Mouse (Mus musculus): ENCODE data around the gene Tirap. TPM values are rescaled to one million over a fixed set of nuclear protein-coding genes. Genes with fewer than 3 reads are reported as not detected.

Gene Tirap
- polyA plus RNA-seq, 1 experiment: 2.6 TPM

- H3K4me1 ChIP-seq (ENCODE audit: control insufficient read depth, insufficient read depth, low read length): peaks cover 5% of the 10 kb centered on the region
- H3K36me3 ChIP-seq (ENCODE audit: control insufficient read depth, insufficient read depth, low read length): peaks cover 4% of the 10 kb centered on the region
- TF ChIP-seq POLR2A (IDR thresholded peaks at IDR 0.05; ENCODE audit: control insufficient read depth, low read depth, low read length) (no peak), CTCF (IDR thresholded peaks at IDR 0.05; ENCODE audit: control insufficient read depth, insufficient read depth, insufficient replicate concordance, low read depth, low read length) (no peak)
Measured at GRCm38 (mm10) chr9:35203536-35203935, 3.4 kb upstream of the Tirap start.

GRCm38 (mm10) chr9:35200529-35201060 lies 504 bp upstream of the Tirap start:
- TF ChIP-seq CTCF (IDR thresholded peaks at IDR 0.05; ENCODE audit: control insufficient read depth, insufficient read depth, insufficient replicate concordance, low read depth, low read length) (no peak), POLR2A (IDR thresholded peaks at IDR 0.05; ENCODE audit: control insufficient read depth, low read depth, low read length) (no peak)
- peak overlapping the region; percentile 80; the same call in 1 of the 2 replicates for H3K4me3 ChIP-seq (ENCODE audit: control insufficient read depth, low read depth, low read length)
- H3K36me3 ChIP-seq (ENCODE audit: control insufficient read depth, insufficient read depth, low read length): peaks cover 3% of the 10 kb centered on the region
- H3K4me1 ChIP-seq (ENCODE audit: control insufficient read depth, insufficient read depth, low read length): peaks cover 5% of the 10 kb centered on the region
- no peaks in the 10 kb centered on the region for H3K27me3 ChIP-seq (ENCODE audit: control insufficient read depth, insufficient read depth, low read length)
- H3K27ac ChIP-seq (ENCODE audit: control insufficient read depth, insufficient read depth, low read depth, low read length): no peak overlapping the region

More at GRCm38 (mm10) chr9:35203536-35203935, 3.4 kb upstream of the Tirap start:
- Histone ChIP-seq H3K4me3 (ENCODE audit: control insufficient read depth, low read depth, low read length) (no peak overlapping the region), H3K27me3 (ENCODE audit: control insufficient read depth, insufficient read depth, low read length) (no peaks in the 10 kb centered on the region), H3K27ac (ENCODE audit: control insufficient read depth, insufficient read depth, low read depth, low read length) (no peak overlapping the region)

- H3K4me3 ChIP-seq (ENCODE audit: control insufficient read depth, low read depth, low read length): peak overlapping the region; percentile 80
- no peaks in the 10 kb centered on the region for H3K36me3 ChIP-seq (ENCODE audit: control insufficient read depth, insufficient read depth, low read length)
- H3K27ac ChIP-seq (ENCODE audit: control insufficient read depth, insufficient read depth, low read depth, low read length): no peak overlapping the region
- H3K4me1 ChIP-seq (ENCODE audit: control insufficient read depth, insufficient read depth, low read length): peaks cover 5% of the 10 kb centered on the region
- no peak for TF ChIP-seq CTCF (IDR thresholded peaks at IDR 0.05; ENCODE audit: control insufficient read depth, insufficient read depth, insufficient replicate concordance, low read depth, low read length)
- TF ChIP-seq POLR2A (IDR thresholded peaks at IDR 0.05; ENCODE audit: control insufficient read depth, low read depth, low read length): no peak
- no peaks in the 10 kb centered on the region for H3K27me3 ChIP-seq (ENCODE audit: control insufficient read depth, insufficient read depth, low read length)
Measured at GRCm38 (mm10) chr9:35198945-35199771, 933 bp downstream of the Tirap start.

- no peaks in the 10 kb centered on the region for H3K27me3 ChIP-seq (ENCODE audit: control insufficient read depth, insufficient read depth, low read length)
- no peaks in the 10 kb centered on the region for H3K36me3 ChIP-seq (ENCODE audit: control insufficient read depth, insufficient read depth, low read length)
- no peak for TF ChIP-seq POLR2A (IDR thresholded peaks at IDR 0.05; ENCODE audit: control insufficient read depth, low read depth, low read length)
- TF ChIP-seq CTCF (IDR thresholded peaks at IDR 0.05; ENCODE audit: control insufficient read depth, insufficient read depth, insufficient replicate concordance, low read depth, low read length): no peak
- peaks cover 5% of the 10 kb centered on the region for H3K4me1 ChIP-seq (ENCODE audit: control insufficient read depth, insufficient read depth, low read length)
- H3K27ac ChIP-seq (ENCODE audit: control insufficient read depth, insufficient read depth, low read depth, low read length): no peak overlapping the region
- H3K4me3 ChIP-seq (ENCODE audit: control insufficient read depth, low read depth, low read length): no peak overlapping the region
Measured at GRCm38 (mm10) chr9:35198351-35198750, 1.7 kb downstream of the Tirap start.

GRCm38 (mm10) chr9:35197625-35198024 lies 2.5 kb downstream of the Tirap start:
- TF ChIP-seq CTCF (IDR thresholded peaks at IDR 0.05; ENCODE audit: control insufficient read depth, insufficient read depth, insufficient replicate concordance, low read depth, low read length) (no peak), POLR2A (IDR thresholded peaks at IDR 0.05; ENCODE audit: control insufficient read depth, low read depth, low read length) (no peak)
- H3K4me1 ChIP-seq (ENCODE audit: control insufficient read depth, insufficient read depth, low read length): peaks cover 5% of the 10 kb centered on the region
- no peaks in the 10 kb centered on the region for H3K36me3 ChIP-seq (ENCODE audit: control insufficient read depth, insufficient read depth, low read length)
- H3K27me3 ChIP-seq (ENCODE audit: control insufficient read depth, insufficient read depth, low read length): no peaks in the 10 kb centered on the region
- no peak overlapping the region for H3K4me3 ChIP-seq (ENCODE audit: control insufficient read depth, low read depth, low read length)
- no peak overlapping the region for H3K27ac ChIP-seq (ENCODE audit: control insufficient read depth, insufficient read depth, low read depth, low read length)

GRCm38 (mm10) chr9:35194048-35194447 lies 6.0 kb downstream of the Tirap start:
- Histone ChIP-seq H3K27me3 (ENCODE audit: control insufficient read depth, insufficient read depth, low read length) (no peaks in the 10 kb centered on the region), H3K4me1 (ENCODE audit: control insufficient read depth, insufficient read depth, low read length) (no peaks in the 10 kb centered on the region), H3K27ac (ENCODE audit: control insufficient read depth, insufficient read depth, low read depth, low read length) (no peak overlapping the region), H3K4me3 (ENCODE audit: control insufficient read depth, low read depth, low read length) (no peak overlapping the region), H3K36me3 (ENCODE audit: control insufficient read depth, insufficient read depth, low read length) (no peaks in the 10 kb centered on the region)
- TF ChIP-seq POLR2A (IDR thresholded peaks at IDR 0.05; ENCODE audit: control insufficient read depth, low read depth, low read length): no peak
- no peak for TF ChIP-seq CTCF (IDR thresholded peaks at IDR 0.05; ENCODE audit: control insufficient read depth, insufficient read depth, insufficient replicate concordance, low read depth, low read length)

- Histone ChIP-seq H3K36me3 (ENCODE audit: control insufficient read depth, insufficient read depth, low read length) (no peaks in the 10 kb centered on the region), H3K27me3 (ENCODE audit: control insufficient read depth, insufficient read depth, low read length) (no peaks in the 10 kb centered on the region), H3K4me3 (ENCODE audit: control insufficient read depth, low read depth, low read length) (no peak overlapping the region), H3K27ac (ENCODE audit: control insufficient read depth, insufficient read depth, low read depth, low read length) (no peak overlapping the region), H3K4me1 (ENCODE audit: control insufficient read depth, insufficient read depth, low read length) (no peaks in the 10 kb centered on the region)
- TF ChIP-seq POLR2A (IDR thresholded peaks at IDR 0.05; ENCODE audit: control insufficient read depth, low read depth, low read length) (no peak), CTCF (IDR thresholded peaks at IDR 0.05; ENCODE audit: control insufficient read depth, insufficient read depth, insufficient replicate concordance, low read depth, low read length) (no peak)
Measured at GRCm38 (mm10) chr9:35192983-35193542, 7.0 kb downstream of the Tirap start.

Measured in testis, adult 2 months (tissue).